Mouse (Mus musculus): ENCODE results near the gene Efna4.

DNA sequence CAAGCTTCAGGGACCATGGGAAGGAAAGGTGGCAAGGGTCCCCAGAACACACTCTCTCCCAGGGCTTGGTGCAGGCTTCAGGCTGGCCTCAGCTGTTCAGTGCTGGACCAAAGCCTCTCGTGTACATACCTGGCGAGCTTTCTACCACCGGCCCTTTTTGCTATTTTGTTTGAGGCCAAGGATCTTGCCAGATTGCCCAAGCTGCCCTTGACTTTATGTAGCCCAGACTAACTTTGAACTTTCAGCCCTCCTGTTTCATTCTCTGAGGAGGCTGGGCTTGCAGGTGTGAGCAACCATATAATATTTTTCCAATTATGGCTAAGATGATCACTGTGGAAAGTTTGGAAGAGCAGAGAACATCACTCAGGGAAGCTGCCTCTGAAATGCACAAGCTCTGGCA, 53.6 kb downstream of the Efna4 start:
- TF ChIP-seq CTCF (IDR thresholded peaks at IDR 0.05; ENCODE audit: low read depth), result no peak
- no peak for TF ChIP-seq EP300 (IDR thresholded peaks at IDR 0.05; ENCODE audit: low read depth)

Measured in liver, postnatal 0 days (tissue).